Mouse (Mus musculus) brown adipose tissue, adult 24 weeks (tissue): ENCODE measurements around the gene Slc25a41. TPM values are rescaled to one million over a fixed set of nuclear protein-coding genes. Genes with fewer than 3 reads are reported as not detected.

ENCODE experiments used
- H3K27ac ChIP-seq: fragments of 200-500 bp; replicated peaks from 2 replicates; pipeline ENCODE4 v1.5.1; 2012; ENCODE audit warnings: low read depth, mild to moderate bottlenecking, low read length
- H3K4me1 ChIP-seq: fragments of 200-500 bp; 2 replicates; pipeline ENCODE4 v1.6.1; 2012; ENCODE audit warnings: low read length, mixed read lengths; ENCODE audit not compliant: control insufficient read depth, insufficient read depth, insufficient read length
- H3K4me3 ChIP-seq: fragments of 200-500 bp; 2 replicates; pipeline ENCODE4 v1.5.1; 2012; ENCODE audit warnings: low read depth, mild to moderate bottlenecking, low read length, moderate library complexity; ENCODE audit not compliant: insufficient read depth
- polyA plus RNA-seq: library from polyadenylated mRNA; stranded (reverse); fragments of >200 nt; gene quantifications from 2 replicates; pipeline ENCODE4 v1.2.4, GENCODE M21; 2012; ENCODE audit not compliant: missing spikeins, insufficient read depth, insufficient read length

Slc25a41 gene
- polyA plus RNA-seq, 1 experiment = not detected

GRCm38 (mm10) chr17:57012245-57012795, 29.1 kb downstream of the Slc25a41 start:
- peak overlapping the region; percentile 68 for H3K4me3 ChIP-seq
- no peaks in the 10 kb centered on the region for H3K4me1 ChIP-seq
- no peak overlapping the region for H3K27ac ChIP-seq

- Histone ChIP-seq H3K27ac (peak within 1 kb of the TSS; percentile 63), H3K4me1 (no peaks in the 10 kb centered on the region), H3K4me3 (peak within 1 kb of the TSS; percentile 84)
Observed at GRCm38 (mm10) chr17:57011236-57012141, 30.0 kb downstream of the Slc25a41 start, which contains the start of the genes Gtf2f1 and Gm17949. TSS of gene Gtf2f1 (minus strand) at chr17:57011288. TSS of gene Gm17949 (plus strand) at chr17:57011469.

- peak overlapping the region; percentile 63 for H3K27ac ChIP-seq
- peak overlapping the region; percentile 84 for H3K4me3 ChIP-seq
- H3K4me1 ChIP-seq = no peaks in the 10 kb centered on the region
Observed at GRCm38 (mm10) chr17:57010911-57011235, 30.6 kb downstream of the Slc25a41 start.

- Histone ChIP-seq H3K27ac (no peak overlapping the region), H3K4me1 (no peaks in the 10 kb centered on the region), H3K4me3 (no peak overlapping the region)
Observed at GRCm38 (mm10) chr17:57007137-57007905, 34.1 kb downstream of the Slc25a41 start.

GRCm38 (mm10) chr17:57003994-57004393, 37.5 kb downstream of the Slc25a41 start:
- Histone ChIP-seq H3K27ac (no peak overlapping the region), H3K4me1 (no peaks in the 10 kb centered on the region), H3K4me3 (no peak overlapping the region)

GRCm38 (mm10) chr17:57001228-57001627, 40.2 kb downstream of the Slc25a41 start:
- no peak overlapping the region for H3K27ac ChIP-seq
- no peak overlapping the region for H3K4me3 ChIP-seq
- no peaks in the 10 kb centered on the region for H3K4me1 ChIP-seq

- H3K27ac ChIP-seq = no peak within 1 kb of the TSS
- no peak within 1 kb of the TSS for H3K4me3 ChIP-seq
Observed at GRCm38 (mm10) chr17:56999968-57000609, 41.4 kb downstream of the Slc25a41 start, which contains the start of gene Pspn. TSS of gene Pspn (minus strand) at chr17:57000018.

GRCm38 (mm10) chr17:56999414-56999813, 42.0 kb downstream of the Slc25a41 start:
- Histone ChIP-seq H3K27ac (no peak overlapping the region), H3K4me3 (no peak overlapping the region), H3K4me1 (no peaks in the 10 kb centered on the region)

More at GRCm38 (mm10) chr17:56999968-57000609, 41.4 kb downstream of the Slc25a41 start, which contains the start of gene Pspn:
- no peaks in the 10 kb centered on the region for H3K4me1 ChIP-seq

- peak within 1 kb of the TSS; percentile 81 for H3K4me3 ChIP-seq
- no peaks in the 10 kb centered on the region for H3K4me1 ChIP-seq
- peak within 1 kb of the TSS; percentile 7; the same call in 1 of the 2 replicates for H3K27ac ChIP-seq
Observed at GRCm38 (mm10) chr17:56997029-56997667, 44.3 kb downstream of the Slc25a41 start, which contains the start of gene Alkbh7. TSS of gene Alkbh7 (plus strand) at chr17:56997339.

GRCm38 (mm10) chr17:56996506-56996905, 44.9 kb downstream of the Slc25a41 start:
- no peaks in the 10 kb centered on the region for H3K4me1 ChIP-seq
- peak overlapping the region; percentile 7; the same call in 1 of the 2 replicates for H3K27ac ChIP-seq
- H3K4me3 ChIP-seq = no peak overlapping the region

GRCm38 (mm10) chr17:56995046-56995445, 46.4 kb downstream of the Slc25a41 start:
- no peak overlapping the region for H3K27ac ChIP-seq
- H3K4me3 ChIP-seq = no peak overlapping the region
- 0 out of 2 replicates have a peak, but pooled peaks cover 5% of the 10 kb centered on the region for H3K4me1 ChIP-seq

GRCm38 (mm10) chr17:56990966-56991365, 50.5 kb downstream of the Slc25a41 start:
- Histone ChIP-seq H3K4me1 (0 out of 2 replicates have a peak, but pooled peaks cover 5% of the 10 kb centered on the region), H3K27ac (no peak overlapping the region), H3K4me3 (peak overlapping the region; percentile 87)

- Histone ChIP-seq H3K4me3 (peak within 1 kb of the TSS; percentile 87), H3K4me1 (0 out of 2 replicates have a peak, but pooled peaks cover 5% of the 10 kb centered on the region), H3K27ac (peak within 1 kb of the TSS; percentile 77)
Observed at GRCm38 (mm10) chr17:56990115-56990746, 51.2 kb downstream of the Slc25a41 start, which contains the start of gene Clpp. TSS of gene Clpp (plus strand) at chr17:56990305.
